Mouse (Mus musculus): ENCODE results near the gene Gm13212. TPM values are rescaled to one million over a fixed set of nuclear protein-coding genes. Genes with fewer than 3 reads are reported as not detected.
A peak's percentile ranks its signal among the peaks of the same experiment; 100 is the strongest.
"Not testable (repeated sequence)": the region's sequence is repeated elsewhere in the genome, so short reads cannot be mapped to it uniquely, and the experiment has no call there.

Gene Gm13212
- 2.1 TPM in 2 replicates for polyA plus RNA-seq (2015; fragmentation: Nextera tagmentation; extraction: Ambion mirVana)

- H3K9me3 ChIP-seq; H3K27me3 ChIP-seq; H3K9ac ChIP-seq; H3K4me1 ChIP-seq; H3K27ac ChIP-seq; H3K36me3 ChIP-seq; ATAC-seq (ENCODE audit: low FRiP score, low read depth): not testable (repeated sequence)
- WGBS: 18% methylated on average over 11 of the region's 11 CpGs
- Histone ChIP-seq H3K4me3 (peak within 1 kb of the TSS; percentile 38), H3K4me2 (replicated peaks) (peak within 1 kb of the TSS; percentile 52)
These were observed at the start of gene Gm13212 for GRCm38 (mm10) chr4:145585078-145585477. Gene Gm13212 (plus strand): TSS chr4:145585166.

GRCm38 (mm10) chr4:145543861-145544260 lies 41.1 kb upstream of the Gm13212 start:
- H3K4me1 ChIP-seq; H3K36me3 ChIP-seq; ATAC-seq (ENCODE audit: low FRiP score, low read depth); H3K4me2 ChIP-seq (replicated peaks); H3K9ac ChIP-seq; H3K27me3 ChIP-seq; H3K27ac ChIP-seq; H3K4me3 ChIP-seq: not testable (repeated sequence)
- H3K9me3 ChIP-seq: peaks cover 42% of the 10 kb centered on the region
- 76% methylated on average over 5 of the region's 5 CpGs for WGBS

GRCm38 (mm10) chr4:145545106-145545505 lies 39.9 kb upstream of the Gm13212 start:
- not testable (repeated sequence) for H3K9ac ChIP-seq; H3K4me2 ChIP-seq (replicated peaks); H3K4me1 ChIP-seq; H3K36me3 ChIP-seq; H3K27me3 ChIP-seq; H3K4me3 ChIP-seq; H3K27ac ChIP-seq; ATAC-seq (ENCODE audit: low FRiP score, low read depth)
- WGBS: 31% methylated on average over 2 of the region's 2 CpGs
- H3K9me3 ChIP-seq: peaks cover 46% of the 10 kb centered on the region

GRCm38 (mm10) chr4:145545734-145546349 lies 39.1 kb upstream of the Gm13212 start:
- ATAC-seq (ENCODE audit: low FRiP score, low read depth); H3K9ac ChIP-seq: not testable (repeated sequence)
- 75% methylated on average over 6 of the region's 6 CpGs for WGBS

GRCm38 (mm10) chr4:145546477-145546876 lies 38.5 kb upstream of the Gm13212 start:
- H3K4me2 ChIP-seq (replicated peaks); H3K27me3 ChIP-seq; H3K4me1 ChIP-seq; H3K36me3 ChIP-seq; H3K27ac ChIP-seq; ATAC-seq (ENCODE audit: low FRiP score, low read depth); H3K4me3 ChIP-seq; H3K9ac ChIP-seq: not testable (repeated sequence)
- 95% methylated on average over 3 of the region's 3 CpGs for WGBS
- peaks cover 37% of the 10 kb centered on the region for H3K9me3 ChIP-seq

More at GRCm38 (mm10) chr4:145545734-145546349, 39.1 kb upstream of the Gm13212 start:
- peaks cover 40% of the 10 kb centered on the region for H3K9me3 ChIP-seq
- H3K27ac ChIP-seq; H3K4me2 ChIP-seq (replicated peaks); H3K4me1 ChIP-seq; H3K36me3 ChIP-seq; H3K4me3 ChIP-seq; H3K27me3 ChIP-seq: not testable (repeated sequence)

- no peak for ATAC-seq (ENCODE audit: low FRiP score, low read depth)
- Histone ChIP-seq H3K27ac (no peak overlapping the region), H3K27me3 (no peaks in the 10 kb centered on the region), H3K9ac (no peak overlapping the region), H3K36me3 (no peaks in the 10 kb centered on the region), H3K4me1 (no peaks in the 10 kb centered on the region), H3K9me3 (peaks cover 41% of the 10 kb centered on the region), H3K4me3 (no peak overlapping the region), H3K4me2 (replicated peaks) (no peak overlapping the region)
- WGBS: 74% methylated on average over 1 of the region's 1 CpGs
These were observed 28.3 kb upstream of the Gm13212 start for GRCm38 (mm10) chr4:145556680-145557079.

GRCm38 (mm10) chr4:145559505-145560099 lies 25.4 kb upstream of the Gm13212 start:
- Histone ChIP-seq H3K4me3 (no peak overlapping the region), H3K9ac (no peak overlapping the region), H3K4me2 (replicated peaks) (no peak overlapping the region), H3K27ac (no peak overlapping the region), H3K4me1 (no peaks in the 10 kb centered on the region), H3K27me3 (no peaks in the 10 kb centered on the region), H3K36me3 (no peaks in the 10 kb centered on the region), H3K9me3 (peaks cover 48% of the 10 kb centered on the region)
- ATAC-seq (ENCODE audit: low FRiP score, low read depth): no peak
- 41% methylated on average over 3 of the region's 3 CpGs for WGBS

- H3K27me3 ChIP-seq: no peaks in the 10 kb centered on the region
- H3K9ac ChIP-seq: no peak overlapping the region
- no peak for ATAC-seq (ENCODE audit: low FRiP score, low read depth)
- no peak overlapping the region for H3K27ac ChIP-seq
- no peaks in the 10 kb centered on the region for H3K36me3 ChIP-seq
- no peak overlapping the region for H3K4me3 ChIP-seq
- no peaks in the 10 kb centered on the region for H3K4me1 ChIP-seq
- H3K4me2 ChIP-seq (replicated peaks): no peak overlapping the region
- peaks cover 37% of the 10 kb centered on the region for H3K9me3 ChIP-seq
- WGBS: 74% methylated on average over 3 of the region's 3 CpGs
These were observed 20.7 kb upstream of the Gm13212 start for GRCm38 (mm10) chr4:145564111-145564821.

- not testable (repeated sequence) for H3K27me3 ChIP-seq; H3K4me1 ChIP-seq; H3K27ac ChIP-seq; H3K9ac ChIP-seq; H3K36me3 ChIP-seq; H3K4me3 ChIP-seq; ATAC-seq (ENCODE audit: low FRiP score, low read depth); H3K4me2 ChIP-seq (replicated peaks)
- peaks cover 12% of the 10 kb centered on the region for H3K9me3 ChIP-seq
- 88% methylated on average over 10 of the region's 10 CpGs for WGBS
These were observed 14.5 kb upstream of the Gm13212 start for GRCm38 (mm10) chr4:145570461-145570860.

- not testable (repeated sequence) for H3K4me3 ChIP-seq
- WGBS: 94% methylated on average over 8 of the region's 8 CpGs
These were observed 8.3 kb upstream of the Gm13212 start for GRCm38 (mm10) chr4:145576623-145577022.

GRCm38 (mm10) chr4:145580333-145580732 lies 4.6 kb upstream of the Gm13212 start:
- not testable (repeated sequence) for H3K27me3 ChIP-seq; H3K4me3 ChIP-seq; ATAC-seq (ENCODE audit: low FRiP score, low read depth); H3K27ac ChIP-seq; H3K9me3 ChIP-seq; H3K4me2 ChIP-seq (replicated peaks); H3K9ac ChIP-seq; H3K36me3 ChIP-seq; H3K4me1 ChIP-seq
- WGBS: 93% methylated on average over 1 of the region's 1 CpGs

More at GRCm38 (mm10) chr4:145576623-145577022, 8.3 kb upstream of the Gm13212 start:
- not testable (repeated sequence) for H3K4me2 ChIP-seq (replicated peaks); H3K27ac ChIP-seq; ATAC-seq (ENCODE audit: low FRiP score, low read depth); H3K27me3 ChIP-seq; H3K9ac ChIP-seq; H3K4me1 ChIP-seq; H3K36me3 ChIP-seq
- H3K9me3 ChIP-seq: peaks cover 11% of the 10 kb centered on the region

- not testable (repeated sequence) for ATAC-seq (ENCODE audit: low FRiP score, low read depth); H3K27ac ChIP-seq; H3K4me3 ChIP-seq; H3K4me1 ChIP-seq; H3K36me3 ChIP-seq; H3K9ac ChIP-seq; H3K27me3 ChIP-seq; H3K9me3 ChIP-seq
- peak overlapping the region; percentile 52; the same call in 1 of the 2 replicates for H3K4me2 ChIP-seq (replicated peaks)
- WGBS: 74% methylated on average over 2 of the region's 2 CpGs
These were observed 1.1 kb downstream of the Gm13212 start for GRCm38 (mm10) chr4:145586046-145586445.
